Mouse (Mus musculus) gastrocnemius, postnatal 36 days (tissue): ENCODE measurements around the gene Thpo. TPM values are rescaled to one million over a fixed set of nuclear protein-coding genes. Genes with fewer than 3 reads are reported as not detected.

ENCODE experiments used
- DNase-seq, 2 experiments: peaks; one replicate each; pipeline ENCODE4 v3.0.0; 2022
- intact Hi-C: fragments of 180-260 bp; cut with DNase I; formaldehyde crosslinking; loops from one replicate; pipeline ENCODE4 v1.15.1; 2025
- total RNA-seq, 2 experiments: library from RNA; stranded (reverse); gene quantifications; 2 replicates each; pipeline ENCODE4 v1.2.3; 2021

Thpo gene
- total RNA-seq, 2 experiments from 2014 or later = 3.6 to 4.0 TPM

DNA sequence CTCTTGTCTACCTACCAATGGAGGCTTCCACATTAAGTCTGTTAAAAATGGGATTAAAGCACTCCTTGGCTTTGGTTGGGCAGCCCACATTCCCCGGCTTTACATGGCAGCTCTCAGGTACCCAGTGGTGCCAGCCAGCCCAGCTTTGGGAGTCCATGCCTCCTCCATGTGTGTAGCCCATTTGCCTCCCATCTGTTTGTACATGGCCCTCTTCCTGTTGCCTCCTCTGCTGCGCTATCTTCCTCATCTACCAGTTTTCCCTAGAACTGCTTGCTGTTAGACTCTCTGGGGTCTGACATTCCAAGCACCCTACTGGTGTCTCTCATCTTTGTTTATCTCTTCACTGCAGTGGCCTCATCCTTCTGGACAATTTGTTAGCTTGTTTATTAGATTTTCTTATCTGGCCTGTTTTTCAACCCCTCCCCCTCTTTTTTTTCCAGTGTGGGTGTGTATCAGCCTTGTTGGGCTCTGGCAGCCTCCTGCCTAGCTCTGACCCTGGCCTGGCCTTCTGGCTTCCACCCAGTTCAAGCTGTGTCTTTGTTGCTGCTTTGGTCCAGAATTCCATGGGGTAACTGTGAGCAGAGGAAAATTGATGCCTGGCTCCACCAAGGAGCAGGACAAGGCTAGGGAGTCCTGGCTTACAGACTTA lies 27.8 kb downstream of the Thpo start:
- intact Hi-C loops = no loop called here
- no peak for DNase-seq

GRCm38 (mm10) chr16:20705786-20706185 lies 28.5 kb downstream of the Thpo start:
- intact Hi-C loops = no loop called here

DNA sequence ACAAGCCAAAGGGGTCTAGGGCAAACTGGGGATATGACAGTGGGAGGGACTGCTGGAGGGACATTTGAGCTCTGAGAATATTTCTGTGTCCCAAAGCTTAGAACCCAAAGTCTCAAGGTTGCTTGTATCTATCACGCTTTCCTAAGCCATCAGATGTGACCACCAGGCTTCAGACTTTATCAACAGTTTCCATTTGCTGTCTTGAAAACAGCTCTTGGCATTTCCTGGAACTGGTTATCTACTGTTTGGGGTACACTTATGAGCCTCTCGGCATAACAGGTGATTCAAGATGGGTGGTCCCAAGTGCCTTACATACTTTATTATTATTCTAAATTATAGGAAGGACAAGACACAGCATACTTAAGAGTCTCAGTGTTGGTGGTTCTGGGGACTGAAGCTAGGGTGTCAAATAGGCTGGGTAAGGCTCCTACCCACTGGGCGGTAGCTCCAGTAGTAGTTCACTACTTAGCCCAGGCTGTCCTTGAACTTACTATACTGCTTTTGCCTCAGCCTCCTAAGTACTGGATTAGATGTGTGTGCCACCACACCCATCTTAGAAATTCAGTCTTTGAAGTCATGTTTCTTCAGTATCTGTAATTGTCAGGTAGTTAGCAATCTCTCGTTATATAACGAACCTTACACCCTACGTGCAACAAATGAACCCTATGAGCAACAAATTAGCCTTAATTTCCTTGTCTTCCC lies 30.5 kb downstream of the Thpo start:
- intact Hi-C loops = no loop called here

More at GRCm38 (mm10) chr16:20705786-20706185, 28.5 kb downstream of the Thpo start:
- DNase-seq = no peak

GRCm38 (mm10) chr16:20703071-20703470 lies 31.2 kb downstream of the Thpo start:
- DNase-seq = no peak
- intact Hi-C loops = no loop called here

More for the DNA sequence above, 30.5 kb downstream of the Thpo start:
- no peak for DNase-seq

DNA sequence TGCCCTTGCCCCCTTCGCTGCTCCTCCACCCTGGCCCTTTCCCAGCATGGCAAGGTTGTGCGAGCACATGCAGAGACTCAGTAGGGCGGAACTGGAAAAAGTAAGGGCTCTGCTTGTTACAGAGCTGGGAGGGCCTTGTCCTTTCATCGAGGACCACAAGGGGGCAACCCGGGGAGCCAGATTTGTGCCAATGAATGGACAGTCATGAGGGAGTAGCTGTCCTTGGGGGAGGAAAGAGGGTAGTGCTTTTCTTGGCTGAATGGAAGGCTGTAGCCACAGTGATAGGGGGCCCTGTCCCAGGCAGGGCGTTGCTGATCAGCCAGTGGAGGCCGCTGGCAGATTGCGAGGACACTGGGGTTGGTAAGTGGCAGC lies 31.8 kb downstream of the Thpo start:
- no peak for DNase-seq
- intact Hi-C loops = no loop called here

- DNase-seq = no peak
- intact Hi-C loops = no loop called here
Measured at GRCm38 (mm10) chr16:20701729-20702521, 32.4 kb downstream of the Thpo start.

DNA sequence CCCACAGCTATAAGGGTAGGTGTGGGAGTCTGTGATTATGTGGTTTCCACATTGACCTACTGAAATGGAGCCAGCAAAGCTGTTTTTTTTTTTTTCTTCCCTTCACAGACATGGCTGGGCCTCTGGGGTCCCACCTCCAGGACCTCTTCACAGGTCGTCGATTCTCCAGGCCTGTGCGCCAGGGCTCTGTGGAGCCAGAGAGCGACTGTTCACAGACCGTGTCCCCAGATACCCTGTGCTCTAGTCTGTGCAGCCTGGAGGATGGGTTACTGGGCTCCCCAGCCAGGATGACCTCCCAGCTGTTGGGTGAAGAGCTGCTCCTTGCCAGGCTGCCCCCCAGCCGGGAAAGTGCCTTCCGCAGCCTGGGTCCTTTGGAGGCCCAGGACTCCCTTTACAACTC lies 33.0 kb downstream of the Thpo start:
- no peak for DNase-seq
- intact Hi-C loops = no loop called here

- intact Hi-C loops = no loop called here
- DNase-seq = no peak
Measured at GRCm38 (mm10) chr16:20700036-20700435, 34.3 kb downstream of the Thpo start.

DNA sequence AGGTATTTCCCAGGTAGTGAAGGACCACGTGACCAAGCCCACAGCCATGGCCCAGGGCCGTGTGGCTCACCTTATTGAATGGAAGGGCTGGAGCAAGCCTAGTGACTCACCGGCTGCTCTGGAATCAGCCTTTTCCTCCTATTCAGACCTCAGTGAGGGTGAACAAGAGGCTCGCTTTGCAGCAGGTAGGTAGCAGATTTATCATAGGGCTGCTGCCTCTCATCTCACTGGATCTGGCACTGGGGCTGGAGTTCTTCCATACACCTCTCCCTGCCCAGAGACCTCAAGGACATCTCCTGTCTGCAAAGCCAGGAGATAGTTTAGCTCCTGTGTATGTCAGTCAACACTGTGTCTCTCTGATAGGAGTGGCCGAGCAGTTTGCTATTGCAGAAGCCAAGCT lies 35.0 kb downstream of the Thpo start:
- intact Hi-C loops = no loop called here
- DNase-seq = no peak

DNA sequence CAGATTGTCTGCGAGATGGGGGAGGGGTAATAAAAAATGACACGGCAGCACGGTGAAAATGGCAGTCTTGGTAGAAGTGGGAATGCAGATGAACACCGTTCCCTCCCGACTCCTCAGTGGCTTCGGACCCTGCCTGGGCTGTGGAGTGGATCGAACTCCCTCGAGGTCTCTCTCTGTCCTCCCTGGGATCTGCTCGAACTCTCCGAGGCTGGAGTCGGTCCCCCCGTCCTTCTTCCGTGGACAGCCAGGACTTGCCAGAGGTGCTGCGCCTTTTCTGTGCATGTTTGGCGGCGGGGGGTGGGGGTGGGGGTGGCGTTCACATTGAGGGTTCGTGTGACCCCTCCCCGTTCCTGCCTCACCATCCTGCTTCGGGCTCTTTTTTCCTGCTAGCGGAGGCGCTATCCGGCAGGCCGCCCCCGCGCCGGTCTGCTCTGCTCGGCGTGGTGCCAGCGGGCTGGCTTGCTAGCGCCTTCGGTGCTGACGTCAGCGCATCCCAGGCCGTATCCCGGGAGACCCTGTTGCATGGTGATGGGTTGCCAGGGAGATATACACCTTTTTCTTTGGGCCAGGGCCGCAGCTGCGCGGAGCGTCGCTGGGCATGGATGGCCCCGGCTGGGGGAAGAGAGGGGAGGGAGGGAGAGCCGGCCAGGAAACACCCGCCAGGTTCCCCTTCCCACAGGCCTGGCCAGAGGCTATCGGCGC lies 38.5 kb downstream of the Thpo start:
- intact Hi-C loops = no loop called here
- DNase-seq = peak; percentile 76 to 85

DNA sequence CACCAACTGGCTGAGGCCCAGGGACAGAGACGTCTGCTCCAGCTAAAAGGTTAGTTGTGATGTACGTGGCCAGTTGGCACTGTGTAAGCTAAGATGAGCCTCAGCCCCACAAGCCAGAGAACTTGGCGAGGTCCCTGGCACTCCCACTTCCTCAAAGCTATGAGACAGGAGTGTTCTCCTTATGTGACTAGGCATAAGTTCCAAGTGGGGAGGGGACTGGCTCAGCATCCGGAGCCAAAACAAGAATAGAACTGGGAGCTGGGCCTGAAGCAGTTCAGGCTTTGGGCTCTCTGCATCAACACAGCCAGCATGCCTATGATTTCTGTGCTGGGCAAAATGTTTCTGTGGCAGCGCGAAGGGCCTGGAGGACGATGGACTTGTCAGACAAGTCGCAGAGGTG lies 39.5 kb downstream of the Thpo start:
- intact Hi-C loops = no loop called here
- peak; percentile 59 to 63 for DNase-seq

DNA sequence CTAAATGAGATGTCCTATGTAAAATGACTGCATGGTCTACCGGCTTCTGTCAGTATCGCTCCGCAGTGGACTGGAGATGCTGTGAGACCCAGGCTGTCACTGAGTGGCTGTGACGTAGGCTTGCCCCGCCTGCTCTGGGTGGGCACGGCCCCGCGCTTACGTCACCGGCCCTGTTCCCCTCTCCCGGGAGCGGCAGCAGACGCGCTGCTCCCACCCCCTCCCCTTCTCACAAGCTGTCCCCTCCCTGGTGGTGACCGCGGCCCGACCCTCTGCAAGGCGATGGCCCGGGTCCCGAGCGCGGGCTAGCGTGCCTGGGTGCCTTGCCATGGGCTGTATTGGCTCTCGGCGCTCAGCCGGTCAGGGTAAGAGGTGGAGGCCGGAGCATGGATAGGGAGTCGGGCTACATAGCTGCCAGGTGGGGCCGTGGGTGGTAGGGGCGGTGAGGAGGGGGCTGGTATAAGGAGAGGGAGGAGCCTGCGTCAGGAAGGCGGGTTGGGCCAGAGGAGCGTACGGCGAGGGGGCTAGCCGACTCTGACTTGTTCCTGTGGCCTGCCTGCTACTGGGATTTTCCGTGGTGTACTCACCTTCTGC lies 41.1 kb downstream of the Thpo start, which contains the start of gene Fam131a:
Fam131a (plus strand) TSS at position 131 of the 591 bp plus-strand sequence.
- intact Hi-C loops = no loop called here
- DNase-seq = peak; percentile 83 to 85

DNA sequence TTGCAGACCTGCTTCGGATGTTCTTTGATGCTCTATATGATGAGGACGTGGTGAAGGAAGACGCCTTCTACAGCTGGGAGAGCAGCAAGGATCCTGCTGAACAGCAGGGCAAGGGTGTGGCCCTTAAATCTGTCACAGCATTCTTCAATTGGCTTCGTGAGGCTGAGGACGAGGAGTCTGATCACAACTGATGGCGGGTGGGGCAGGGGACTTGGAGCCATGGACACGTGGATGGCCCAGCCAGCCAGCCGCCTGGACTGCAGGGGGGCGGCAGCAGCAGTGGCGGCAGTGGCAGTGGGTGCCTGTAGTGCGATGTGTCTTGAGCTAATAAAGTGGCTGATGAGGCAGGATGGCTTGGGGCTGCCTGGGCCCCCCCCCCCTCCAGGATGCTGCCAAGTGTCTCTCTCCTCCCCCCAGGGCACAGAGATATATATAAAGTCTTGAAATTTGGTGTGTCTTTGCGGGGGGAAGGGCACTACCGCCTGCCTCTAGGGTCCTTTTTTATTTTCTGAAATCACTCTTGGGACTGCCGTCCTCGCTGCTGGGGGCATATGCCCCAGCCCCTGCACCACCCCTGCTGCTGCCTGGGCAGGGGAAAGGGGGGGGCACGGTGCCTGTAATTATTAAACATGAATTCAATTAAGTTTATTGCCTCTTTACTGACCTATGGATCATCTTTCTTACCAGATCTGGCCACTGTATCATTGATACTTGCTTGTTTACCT lies 41.9 kb downstream of the Thpo start:
- DNase-seq = no peak
- intact Hi-C loops = no loop called here

- intact Hi-C loops = no loop called here
Measured at GRCm38 (mm10) chr16:20691617-20692016, 42.7 kb downstream of the Thpo start.

DNA sequence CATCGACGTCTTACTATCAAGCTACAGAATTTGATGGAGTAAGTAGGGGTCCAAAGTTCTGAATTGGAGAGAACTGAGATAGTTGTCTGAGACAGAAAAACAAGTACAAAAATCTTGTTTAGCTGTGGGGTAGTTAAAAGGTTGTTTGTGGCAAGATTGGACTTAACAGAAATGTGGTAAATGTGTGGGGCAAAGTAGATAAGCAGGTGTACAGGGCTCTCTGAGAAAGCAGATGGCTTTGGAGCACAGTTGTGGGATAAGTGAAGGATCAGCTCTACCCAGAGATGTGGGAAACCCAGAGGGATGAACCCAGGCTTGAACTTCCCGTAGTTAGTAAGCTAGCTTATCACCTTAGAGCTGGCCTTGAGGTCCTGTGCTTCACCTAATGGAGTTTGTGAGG lies 43.5 kb downstream of the Thpo start:
- no peak for DNase-seq
- intact Hi-C loops = no loop called here

More at GRCm38 (mm10) chr16:20691617-20692016, 42.7 kb downstream of the Thpo start:
- no peak for DNase-seq

GRCm38 (mm10) chr16:20677974-20678675 lies 56.2 kb downstream of the Thpo start:
- intact Hi-C loops = no loop called here
- peak; percentile 87 to 89 for DNase-seq

GRCm38 (mm10) chr16:20677380-20677779 lies 56.9 kb downstream of the Thpo start:
- intact Hi-C loops = no loop called here
- no peak for DNase-seq

- intact Hi-C loops = no loop called here
- DNase-seq = no peak
Measured at GRCm38 (mm10) chr16:20676702-20677101, 57.6 kb downstream of the Thpo start.

DNA sequence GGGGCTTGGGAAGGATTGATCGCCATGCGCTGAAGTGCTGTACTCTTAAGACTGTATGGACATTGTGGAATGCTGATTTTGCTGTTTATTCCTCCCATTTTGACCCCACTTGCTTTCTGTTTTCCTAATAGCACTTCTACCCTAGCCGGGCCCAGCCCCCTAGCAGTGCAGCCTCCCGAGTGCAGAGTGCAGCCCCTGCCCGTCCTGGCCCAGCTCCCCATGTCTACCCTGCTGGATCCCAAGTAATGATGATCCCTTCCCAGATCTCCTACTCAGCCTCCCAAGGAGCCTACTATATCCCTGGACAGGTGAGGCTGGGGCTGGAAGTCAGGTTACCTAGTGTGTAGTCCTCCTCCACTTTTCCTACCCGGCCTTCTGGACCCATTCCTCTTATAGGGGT lies 59.1 kb downstream of the Thpo start:
- DNase-seq = no peak
- intact Hi-C loops = no loop called here
